ENCODE assay signal across 29 mouse cellular contexts in genomic region chr12:84042248-84042647, GRCm38 (mm10). TPM values are rescaled to one million over a fixed set of nuclear protein-coding genes. Genes with fewer than 3 reads are reported as not detected.
DNase-seq lines count a peak whose midpoint lies in the region; ATAC-seq and TF ChIP-seq lines count a peak whose summit lies in the region.
"Had no signal": no experiment of that assay in that cellular context is flagged by ENCODE, and none has a peak within 500 bp of the region (broad histone marks: within the 10 kb centered on the region; RNA-seq: fewer than 3 reads in every experiment).

No protein-coding gene starts in this region.

- H3K36me3 ChIP-seq in intestine, postnatal 0 days (ENCODE audit: control insufficient read depth, insufficient read depth) = no peaks in the 10 kb centered on the region
- no peaks in the 10 kb centered on the region for H3K36me3 ChIP-seq in kidney, embryonic 15.5 days
- no peaks in the 10 kb centered on the region for H3K36me3 ChIP-seq in liver, postnatal 0 days (replicated peaks; ENCODE audit: insufficient read depth, low read length)
- H3K36me3 ChIP-seq: midbrain, embryonic 13.5 days; neural tube, embryonic 15.5 days had no signal

- H3K4me3 ChIP-seq in intestine, postnatal 0 days (ENCODE audit: low read depth, low read length) = no peak overlapping the region
- H3K4me3 ChIP-seq in kidney, embryonic 15.5 days (replicated peaks) = no peak overlapping the region
- no peak overlapping the region for H3K4me3 ChIP-seq in liver, postnatal 0 days (ENCODE audit: low read depth, low read length)
- H3K4me3 ChIP-seq: forebrain, embryonic 13.5 days; midbrain, embryonic 13.5 days; myocyte; neural tube, embryonic 15.5 days had no signal

- TF ChIP-seq CTCF in intestine, postnatal 0 days (IDR thresholded peaks at IDR 0.05; ENCODE audit: low read depth) = no peak
- no peak for TF ChIP-seq CTCF in liver, postnatal 0 days (IDR thresholded peaks at IDR 0.05; ENCODE audit: low read depth)

- no peaks in the 10 kb centered on the region for H3K9me3 ChIP-seq in intestine, postnatal 0 days (ENCODE audit: control insufficient read depth)
- peaks cover 4% of the 10 kb centered on the region; the same call in 1 of the 2 replicates for H3K9me3 ChIP-seq in kidney, embryonic 15.5 days (replicated peaks)
- H3K9me3 ChIP-seq in liver, postnatal 0 days (ENCODE audit: low read length) = no peaks in the 10 kb centered on the region
- H3K9me3 ChIP-seq: neural tube, embryonic 15.5 days had no signal

- H3K27me3 ChIP-seq in intestine, postnatal 0 days (replicated peaks; ENCODE audit: control insufficient read depth, insufficient read depth, low read length) = no peaks in the 10 kb centered on the region
- H3K27me3 ChIP-seq in kidney, embryonic 15.5 days = peaks cover 5% of the 10 kb centered on the region; the same call in 1 of the 2 replicates
- no peaks in the 10 kb centered on the region for H3K27me3 ChIP-seq in liver, postnatal 0 days (ENCODE audit: insufficient read depth, low read length)
- H3K27me3 ChIP-seq: forebrain, embryonic 13.5 days; neural tube, embryonic 15.5 days had no signal

- no peaks in the 10 kb centered on the region; the same call in 1 of the 2 replicates for H3K4me1 ChIP-seq in intestine, postnatal 0 days (replicated peaks; ENCODE audit: control insufficient read depth, insufficient read depth, low read length)
- peaks cover 3% of the 10 kb centered on the region; the same call in 1 of the 2 replicates for H3K4me1 ChIP-seq in kidney, embryonic 15.5 days
- peaks cover 9% of the 10 kb centered on the region; the same call in 1 of the 2 replicates for H3K4me1 ChIP-seq in liver, postnatal 0 days (ENCODE audit: insufficient read depth)
- H3K4me1 ChIP-seq: forebrain, embryonic 13.5 days; midbrain, embryonic 13.5 days had no signal

- no peak for ATAC-seq in intestine, postnatal 0 days
- ATAC-seq in kidney, embryonic 15.5 days (replicated peaks; ENCODE audit: low FRiP score) = 0 out of 2 replicates have a peak, but pooled peaks have one; percentile 19
- peak; percentile 81 for ATAC-seq in liver, postnatal 0 days
- ATAC-seq: forebrain, embryonic 13.5 days; hindbrain, embryonic 16.5 days; lung, postnatal 0 days; midbrain, embryonic 13.5 days had no signal

- no peak overlapping the region for H3K9ac ChIP-seq in intestine, postnatal 0 days (ENCODE audit: low read depth, low read length)
- H3K9ac ChIP-seq in kidney, embryonic 15.5 days = no peak overlapping the region
- H3K9ac ChIP-seq in liver, postnatal 0 days (replicated peaks) = no peak overlapping the region
- H3K9ac ChIP-seq: forebrain, embryonic 13.5 days; midbrain, embryonic 13.5 days; neural tube, embryonic 15.5 days had no signal

- WGBS in intestine, postnatal 0 days = 37% methylated on average over 5 of the region's 5 CpGs
- 73% methylated on average over 5 of the region's 5 CpGs for WGBS in kidney, embryonic 15.5 days
- 66% methylated on average over 5 of the region's 5 CpGs for WGBS in liver, postnatal 0 days (ENCODE audit: insufficient replicate concordance)

- DNase-seq in kidney, postnatal 4 days = peak; percentile 23 to 33
- no peak for DNase-seq in liver, postnatal 0 days
- DNase-seq in Muller cell, postnatal 12 days (ENCODE audit: inconsistent ontology term) = no peak
- no peak for DNase-seq in adrenal gland, postnatal 10 days
- DNase-seq in layer of hippocampus, adult 9-11 months = no peak
- DNase-seq: B cell, adult 2 months; cerebellum, adult 8-10 months; gastrocnemius, postnatal 10 days; right cerebral cortex, postnatal 14 days; thymus, postnatal 36 days had no signal

- 0 out of 2 replicates have a peak overlapping the region, but pooled peaks have one; percentile 7 for H3K27ac ChIP-seq in intestine, postnatal 0 days (ENCODE audit: low read depth, low read length)
- peak overlapping the region; percentile 59 for H3K27ac ChIP-seq in kidney, embryonic 15.5 days
- peak overlapping the region; percentile 64 for H3K27ac ChIP-seq in liver, postnatal 0 days (ENCODE audit: low read depth)
- H3K27ac ChIP-seq: forebrain, embryonic 13.5 days; midbrain, embryonic 13.5 days; neural tube, embryonic 15.5 days had no signal

- 0 out of 2 replicates have a peak overlapping the region, but pooled peaks have one; percentile 38 for H3K4me2 ChIP-seq in intestine, postnatal 0 days (replicated peaks; ENCODE audit: low read depth)
- H3K4me2 ChIP-seq in kidney, embryonic 15.5 days = no peak overlapping the region
- H3K4me2 ChIP-seq in liver, postnatal 0 days (ENCODE audit: low read depth, low read length) = peak overlapping the region; percentile 36; the same call in 1 of the 2 replicates
- H3K4me2 ChIP-seq: forebrain, embryonic 13.5 days; midbrain, embryonic 13.5 days; neural tube, embryonic 15.5 days had no signal

- peak; percentile 60 for TF ChIP-seq EP300 in liver, postnatal 0 days (IDR thresholded peaks at IDR 0.05; ENCODE audit: low read depth)

RNA-seq across cellular contexts. Expression of gene Gm49366, which starts 3.5 kb away (rescaled TPM):
- polyA plus RNA-seq in intestine, postnatal 0 days (2015; fragmentation: Nextera tagmentation; extraction: Ambion mirVana) = not detected in 2 replicates
- polyA plus RNA-seq in kidney, embryonic 15.5 days (2015; fragmentation: Nextera tagmentation; extraction: Ambion mirVana) = not detected in 2 replicates
- polyA plus RNA-seq in liver, postnatal 0 days (2015; fragmentation: Nextera tagmentation; extraction: Ambion mirVana) = not detected in 2 replicates
- not detected for total RNA-seq in adrenal gland, postnatal 10 days (2021)
- total RNA-seq: adrenal gland, adult 18-20 months; common myeloid progenitor, adult 5-6 weeks; gastrocnemius, postnatal 10 days; hematopoietic stem cell, adult 5-6 weeks; layer of hippocampus, postnatal 25 days; left cerebral cortex, postnatal 14 days; megakaryocyte progenitor cell, adult 5-6 weeks had no signal
- polyA plus RNA-seq: embryonic facial prominence, embryonic 11.5 days; forebrain, embryonic 13.5 days; heart, embryonic 14.5 days; hindbrain, embryonic 16.5 days; limb, embryonic 14.5 days; lung, postnatal 0 days; midbrain, embryonic 13.5 days; myocyte; neural tube, embryonic 15.5 days; spleen, adult 2 months; stomach, embryonic 14.5 days had no signal

RNA-seq across cellular contexts. Expression of gene Acot4, which starts 4.1 kb away (rescaled TPM):
- 45.2 and 53.8 TPM in 2 replicates for polyA plus RNA-seq in intestine, postnatal 0 days (2015; fragmentation: Nextera tagmentation; extraction: Ambion mirVana)
- 6.0 TPM in 2 replicates for polyA plus RNA-seq in kidney, embryonic 15.5 days (2015; fragmentation: Nextera tagmentation; extraction: Ambion mirVana)
- polyA plus RNA-seq in liver, postnatal 0 days (2015; fragmentation: Nextera tagmentation; extraction: Ambion mirVana) = 29.0 and 35.0 TPM in 2 replicates
- total RNA-seq in adrenal gland, postnatal 10 days (2021) = 1 to 10 TPM; 6.2 to 7.8 TPM
- total RNA-seq: common myeloid progenitor, adult 5-6 weeks had no signal
- polyA plus RNA-seq: myocyte had no signal

RNA-seq across cellular contexts. Expression of gene Acot3, which starts 9.7 kb away (rescaled TPM):
- polyA plus RNA-seq in intestine, postnatal 0 days (2015; fragmentation: Nextera tagmentation; extraction: Ambion mirVana) = 22.5 and 28.2 TPM in 2 replicates
- polyA plus RNA-seq in kidney, embryonic 15.5 days (2015; fragmentation: Nextera tagmentation; extraction: Ambion mirVana) = 1.8 and 2.4 TPM in 2 replicates
- 37.2 and 43.0 TPM in 2 replicates for polyA plus RNA-seq in liver, postnatal 0 days (2015; fragmentation: Nextera tagmentation; extraction: Ambion mirVana)
- 1 to 10 TPM; 2.5 to 3.4 TPM for total RNA-seq in adrenal gland, postnatal 10 days (2021)
- total RNA-seq: common myeloid progenitor, adult 5-6 weeks; gastrocnemius, postnatal 10 days; hematopoietic stem cell, adult 5-6 weeks; megakaryocyte progenitor cell, adult 5-6 weeks had no signal
- polyA plus RNA-seq: lung, postnatal 0 days; myocyte; spleen, adult 2 months had no signal

RNA-seq across cellular contexts. Expression of gene Acot5, which starts 26.9 kb away (rescaled TPM):
- 6.6 and 7.8 TPM in 2 replicates for polyA plus RNA-seq in intestine, postnatal 0 days (2015; fragmentation: Nextera tagmentation; extraction: Ambion mirVana)
- not detected in 2 replicates for polyA plus RNA-seq in kidney, embryonic 15.5 days (2015; fragmentation: Nextera tagmentation; extraction: Ambion mirVana)
- polyA plus RNA-seq in liver, postnatal 0 days (2015; fragmentation: Nextera tagmentation; extraction: Ambion mirVana) = 0.37 and 0.54 TPM in 2 replicates
- total RNA-seq in adrenal gland, postnatal 10 days (2021) = under 1 TPM; 0.27 to 0.84 TPM
- total RNA-seq: common myeloid progenitor, adult 5-6 weeks; hematopoietic stem cell, adult 5-6 weeks; megakaryocyte progenitor cell, adult 5-6 weeks had no signal
- polyA plus RNA-seq: embryonic facial prominence, embryonic 11.5 days; forebrain, embryonic 13.5 days; heart, embryonic 14.5 days; lung, postnatal 0 days; midbrain, embryonic 13.5 days; myocyte; spleen, adult 2 months; stomach, embryonic 14.5 days had no signal

RNA-seq across cellular contexts. Expression of gene Acot1, which starts 33.0 kb away (rescaled TPM):
- 251 and 267 TPM in 2 replicates for polyA plus RNA-seq in intestine, postnatal 0 days (2015; fragmentation: Nextera tagmentation; extraction: Ambion mirVana)
- 53.7 and 55.2 TPM in 2 replicates for polyA plus RNA-seq in kidney, embryonic 15.5 days (2015; fragmentation: Nextera tagmentation; extraction: Ambion mirVana)
- polyA plus RNA-seq in liver, postnatal 0 days (2015; fragmentation: Nextera tagmentation; extraction: Ambion mirVana) = 87.8 and 106 TPM in 2 replicates
- 10 to 100 TPM; 19.9 to 20.0 TPM for total RNA-seq in adrenal gland, postnatal 10 days (2021)

Comparison
In these comparisons a context has a peak if more than half of its experiments do, and no peak if none do; other contexts are left out.
1. H3K27ac ChIP-seq: peak in every context shown above with its lines; median percentile 64 in liver, postnatal 0 days; 59 in kidney, embryonic 15.5 days; 7 in intestine, postnatal 0 days.
2. DNase-seq: peak in kidney, postnatal 4 days (2 of 2); none in liver, postnatal 0 days (single experiment), Muller cell, postnatal 12 days (single experiment), adrenal gland, postnatal 10 days (single experiment) and layer of hippocampus, adult 9-11 months (single experiment).